Mouse (Mus musculus): ENCODE measurements at regions not wholly inside any gene's neighbourhood (a gene's known extent, or its start where the extent isn't known, plus 50 kb on each side); places are given as distances from the start of the nearest gene placed in this dataset.

GRCm38 (mm10) chr17:45341573-45341972 is 92.0 kb downstream of the Cdc5l start:
- DNase-seq (ENCODE audit: low spot score): no peak

DNA sequence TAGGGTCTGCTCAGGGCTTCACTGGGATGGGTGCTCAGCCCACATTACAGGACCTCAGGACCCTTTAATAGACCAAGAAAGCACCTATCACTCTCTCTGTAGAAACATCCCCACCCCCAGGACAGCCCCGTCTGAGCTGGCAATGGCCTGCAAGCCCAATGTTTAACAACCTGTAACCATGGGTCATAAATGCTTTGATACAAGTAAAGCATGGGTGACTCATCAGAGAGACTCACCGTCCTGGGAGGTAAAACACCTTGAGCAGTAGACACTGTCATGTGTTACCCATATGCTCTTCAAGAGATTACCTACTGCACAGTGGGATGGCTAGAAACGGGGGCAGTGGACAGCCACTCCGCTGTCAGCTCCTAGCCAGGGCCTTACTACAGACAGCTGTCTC is 92.7 kb downstream of the Cdc5l start:
- no peak for DNase-seq (ENCODE audit: low spot score)

DNA sequence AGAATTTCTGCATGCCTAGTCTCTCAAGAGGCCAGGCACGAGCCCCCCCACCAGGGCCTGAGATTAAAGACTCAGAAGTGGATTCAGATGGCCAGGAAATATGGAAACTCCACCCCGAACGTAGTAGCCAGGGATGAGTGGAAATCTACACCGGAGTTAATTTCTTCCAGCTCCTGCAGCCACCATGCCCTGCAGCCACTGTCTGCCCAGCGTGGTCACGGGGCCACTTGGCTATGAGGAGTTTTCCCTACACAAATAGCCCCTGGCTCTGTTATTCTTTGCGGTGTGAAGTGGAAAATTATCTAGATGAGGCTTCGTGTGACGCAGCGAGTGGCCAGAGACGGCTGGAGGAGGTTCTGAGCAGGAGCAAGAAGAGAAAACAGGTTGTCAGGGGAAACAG is 94.3 kb downstream of the Cdc5l start:
- DNase-seq (ENCODE audit: low spot score): peak; percentile 42

GRCm38 (mm10) chr17:45338086-45338485 is 95.5 kb downstream of the Cdc5l start:
- DNase-seq (ENCODE audit: low spot score): no peak

DNA sequence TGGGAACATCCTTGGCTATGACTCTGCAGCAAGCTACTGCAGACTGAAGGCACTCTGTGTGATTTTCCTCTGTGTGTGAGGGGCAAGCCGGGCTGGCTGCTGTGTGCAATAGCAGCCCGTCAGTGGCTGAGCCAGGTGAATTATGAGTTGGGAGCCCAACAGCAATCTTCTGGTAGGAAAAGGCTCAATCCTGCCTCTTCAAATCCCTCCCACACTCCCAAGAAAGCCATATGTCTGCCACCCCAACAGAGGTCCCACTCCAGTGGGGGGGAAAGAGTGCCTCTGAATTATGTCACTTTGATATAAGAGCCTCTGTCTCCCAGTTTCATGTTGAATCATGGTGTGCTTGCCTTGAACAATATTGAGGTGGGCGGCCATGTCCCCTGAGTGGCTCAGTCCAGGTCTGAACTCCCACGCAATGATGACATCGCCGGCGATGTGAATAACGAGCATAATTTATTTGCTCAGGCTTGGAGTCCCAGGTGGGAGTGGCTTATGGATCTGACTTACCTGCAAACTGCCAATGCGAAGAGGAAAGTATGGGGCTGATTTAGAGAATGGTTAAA is 97.9 kb downstream of the Cdc5l start:
- DNase-seq (ENCODE audit: low spot score): no peak

DNA sequence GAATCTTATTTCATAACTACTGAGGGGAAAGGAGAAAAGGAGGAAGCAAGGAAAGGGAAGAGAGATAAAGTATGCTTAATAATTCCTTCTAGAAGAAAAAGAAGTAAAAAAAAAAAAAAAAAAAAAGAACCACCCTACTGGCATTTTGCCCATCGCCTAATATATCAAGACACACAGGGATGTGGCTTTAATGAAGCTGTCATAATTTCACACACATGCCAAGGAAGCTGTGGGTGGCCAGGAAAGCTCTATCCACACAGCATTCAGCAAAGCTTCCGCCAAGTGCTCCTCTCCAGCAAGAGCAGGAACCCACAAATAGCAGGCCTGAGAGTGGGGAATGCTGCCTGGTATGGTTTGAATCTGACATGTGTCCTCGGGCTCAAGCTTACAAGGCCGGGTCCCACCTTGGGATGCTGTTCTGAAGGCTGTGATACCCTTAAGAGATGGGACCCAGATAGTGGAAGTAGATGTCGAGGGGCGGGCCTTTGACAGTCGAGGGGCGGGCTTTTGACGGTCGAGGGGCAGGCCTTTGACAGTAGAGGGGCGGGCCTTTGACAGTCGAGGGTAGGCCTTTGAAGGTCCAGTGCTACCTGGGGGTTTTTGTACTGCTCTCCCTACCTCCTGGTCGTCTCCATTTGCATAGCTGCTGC is 98.7 kb downstream of the Cdc5l start:
- no peak for DNase-seq (ENCODE audit: low spot score)

DNA sequence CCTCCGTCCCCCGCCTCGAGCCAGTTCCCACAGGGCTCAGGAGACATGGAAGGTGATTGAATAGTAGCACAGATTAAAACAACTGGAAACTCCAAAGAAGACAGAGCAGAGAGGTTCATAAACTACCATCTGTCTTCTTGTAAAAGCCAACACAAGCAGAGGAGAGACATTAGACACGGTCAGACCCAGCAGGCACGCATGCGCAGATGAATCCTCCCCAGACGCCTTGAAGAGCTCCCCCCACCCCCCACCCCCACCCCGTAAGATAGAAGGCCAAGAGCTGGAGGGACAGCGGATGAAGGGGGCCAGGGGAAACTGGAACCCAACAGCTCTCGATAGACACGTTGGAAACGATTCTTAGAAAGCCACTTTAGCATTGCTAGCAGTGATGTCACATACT is 101.2 kb downstream of the Cdc5l start:
- no peak for DNase-seq (ENCODE audit: low spot score)

- peak; percentile 44 for DNase-seq (ENCODE audit: low spot score)
These were observed 104.3 kb downstream of the Cdc5l start for GRCm38 (mm10) chr17:45329241-45329640.

DNA sequence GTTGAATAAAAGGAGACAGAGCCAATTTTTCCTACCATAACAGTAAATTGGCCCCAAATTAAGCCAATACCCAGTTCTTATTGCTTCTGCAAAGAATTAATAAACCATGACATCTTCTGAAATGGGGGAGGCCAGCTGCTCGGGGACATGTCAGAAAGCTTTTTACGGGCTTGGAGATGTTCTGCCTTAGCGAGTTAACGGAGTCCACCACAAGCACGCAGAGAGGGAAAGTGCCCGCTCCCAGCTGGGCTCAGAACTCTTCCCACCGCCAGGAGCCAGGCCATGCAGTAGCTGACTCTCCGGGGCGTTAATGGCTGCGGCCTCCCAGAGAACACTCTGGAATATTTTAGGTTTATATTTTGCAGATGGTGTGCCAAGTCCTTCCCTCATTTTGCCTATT is 106.8 kb downstream of the Cdc5l start:
- DNase-seq (ENCODE audit: low spot score): no peak

GRCm38 (mm10) chr17:45326173-45326572 is 107.4 kb downstream of the Cdc5l start:
- DNase-seq (ENCODE audit: low spot score): peak; percentile 42

- DNase-seq (ENCODE audit: low spot score): no peak
These were observed 110.7 kb downstream of the Cdc5l start for GRCm38 (mm10) chr17:45322842-45323241.

DNA sequence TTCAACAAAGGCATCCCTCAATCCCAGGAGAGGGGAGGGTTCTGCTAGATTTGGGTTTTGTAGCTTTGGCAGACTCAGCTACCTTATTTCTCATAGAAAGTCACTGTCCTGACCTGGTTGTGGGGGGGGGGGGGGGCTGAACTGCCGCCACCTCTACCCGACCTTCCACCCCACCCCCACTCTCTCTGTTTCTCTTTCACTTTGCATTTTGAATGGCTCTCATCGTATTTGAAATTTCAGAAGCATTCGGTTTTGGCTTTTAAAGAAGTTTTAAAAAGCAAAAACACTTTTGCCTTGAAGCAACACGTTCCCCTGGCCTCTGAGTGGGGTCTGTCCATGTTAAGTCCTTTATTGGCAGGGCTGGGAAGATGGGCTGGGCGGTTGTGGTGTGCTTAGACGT is 113.5 kb downstream of the Cdc5l start:
- no peak for DNase-seq (ENCODE audit: low spot score)

DNA sequence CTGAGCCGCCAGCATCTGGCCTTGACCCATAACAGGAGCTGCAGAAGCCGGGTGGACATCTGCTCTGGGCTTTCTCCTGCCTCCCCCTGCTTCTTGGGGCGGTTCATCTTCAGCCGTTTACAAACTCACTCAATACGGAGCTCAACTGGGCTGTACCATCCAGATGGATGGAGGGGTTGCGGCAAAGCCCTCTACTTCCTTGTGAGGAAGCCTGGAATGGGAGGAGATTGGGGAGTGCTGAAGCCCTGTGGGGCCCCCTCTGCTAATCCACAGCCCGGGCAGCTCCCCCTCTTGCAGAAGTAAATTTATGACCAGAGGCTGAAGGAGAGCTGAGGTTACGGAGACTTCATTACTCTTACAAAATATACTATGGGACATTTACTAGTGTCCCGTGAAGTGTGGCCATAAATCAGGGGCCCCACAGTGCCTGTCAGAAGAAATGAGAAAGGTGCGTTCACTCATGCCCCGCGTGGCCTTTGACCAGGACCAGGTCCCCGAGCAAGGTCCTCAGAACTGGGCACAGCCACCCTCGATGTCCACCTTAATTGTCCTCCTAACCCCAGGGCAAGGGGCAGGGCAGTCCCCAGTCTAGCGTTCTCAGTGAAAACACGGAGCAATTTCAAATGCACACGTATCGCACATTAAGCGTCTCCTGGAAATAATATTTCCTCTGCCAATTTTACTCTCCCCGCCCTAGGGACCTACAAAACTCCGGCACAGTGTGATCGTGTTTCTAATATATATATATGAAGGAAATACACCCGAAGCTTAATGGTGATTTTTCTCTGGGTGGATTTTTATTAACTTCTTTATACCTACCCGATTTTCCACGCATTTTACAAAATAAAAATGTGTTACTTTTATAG is 115.1 kb downstream of the Cdc5l start:
- peak; percentile 67 for DNase-seq (ENCODE audit: low spot score)

DNA sequence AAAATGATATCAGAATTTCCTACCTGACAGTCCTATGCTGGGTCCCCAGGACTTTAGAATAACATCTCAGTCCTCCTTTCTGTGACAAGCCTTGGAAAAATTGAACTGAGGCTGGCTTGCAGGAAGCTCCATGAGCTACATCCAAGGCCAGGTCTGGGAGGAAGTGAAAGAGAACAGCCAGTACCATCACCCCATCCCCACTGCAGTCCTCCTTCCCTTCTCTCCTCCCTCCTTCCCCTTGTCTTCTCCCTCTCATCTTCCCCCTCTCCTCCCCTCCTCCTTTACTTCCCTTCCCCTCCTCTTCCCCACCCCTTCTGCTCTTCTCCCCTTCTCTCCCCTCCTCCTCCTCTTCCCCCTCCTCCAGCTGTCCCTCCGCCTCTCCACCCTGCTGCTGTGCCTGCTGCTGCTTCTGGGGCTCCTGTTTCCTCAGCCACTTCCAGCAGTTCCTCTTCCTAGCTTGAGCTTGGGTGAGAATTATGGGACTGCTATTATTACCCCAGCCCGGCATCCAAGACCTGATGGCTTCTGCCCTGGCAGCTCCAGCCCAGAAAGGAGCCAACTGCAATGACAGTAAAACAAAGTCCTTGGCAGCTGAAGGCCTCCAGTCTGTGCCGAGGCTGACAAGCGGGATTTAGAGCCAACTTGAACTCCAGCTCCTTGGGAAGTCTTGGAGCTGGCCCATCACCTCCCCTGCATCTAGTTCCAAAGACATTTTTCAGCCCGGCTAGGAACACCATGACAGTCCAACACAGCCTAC is 120.8 kb downstream of the Cdc5l start:
- no peak for DNase-seq (ENCODE audit: low spot score)

DNA sequence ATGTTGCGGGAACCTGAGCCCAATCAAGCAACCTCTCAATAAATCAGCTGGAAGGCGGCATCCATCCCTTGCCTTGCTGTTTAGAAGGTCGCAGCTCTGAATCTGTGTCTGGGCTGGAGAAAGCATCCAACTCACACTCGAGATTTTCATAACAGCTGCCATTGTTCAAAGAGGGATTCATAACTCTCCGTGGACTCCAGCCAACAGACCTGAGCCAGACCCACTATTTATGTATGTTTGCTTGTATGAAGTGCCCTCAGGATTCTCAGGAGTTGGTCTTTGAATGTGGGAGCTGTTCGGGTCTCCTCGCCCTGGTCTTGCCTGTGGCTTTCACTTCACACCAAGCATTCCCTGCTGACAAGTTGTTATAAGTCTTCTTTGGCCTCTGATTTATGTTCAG is 127.0 kb downstream of the Cdc5l start:
- DNase-seq (ENCODE audit: low spot score): no peak

DNA sequence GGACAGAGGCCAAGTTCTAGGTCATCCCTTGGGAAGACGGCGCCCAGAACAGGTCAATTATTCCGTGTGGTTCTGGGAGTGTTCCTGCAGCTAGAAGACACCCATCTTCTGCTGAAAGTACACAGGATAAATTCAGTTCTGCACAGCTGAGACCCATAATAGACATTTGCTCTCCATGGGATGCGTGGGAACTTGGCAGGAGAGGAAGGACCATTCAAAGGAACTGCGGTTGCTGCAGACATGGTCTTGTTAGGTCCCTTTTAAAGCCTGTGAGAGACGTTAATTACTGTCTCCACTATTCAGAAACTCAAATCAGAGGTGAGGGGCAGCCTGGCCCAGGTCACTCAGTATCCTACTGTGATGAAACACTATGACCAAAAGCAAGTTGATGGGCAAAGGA is 130.4 kb downstream of the Cdc5l start:
- no peak for DNase-seq (ENCODE audit: low spot score)

DNA sequence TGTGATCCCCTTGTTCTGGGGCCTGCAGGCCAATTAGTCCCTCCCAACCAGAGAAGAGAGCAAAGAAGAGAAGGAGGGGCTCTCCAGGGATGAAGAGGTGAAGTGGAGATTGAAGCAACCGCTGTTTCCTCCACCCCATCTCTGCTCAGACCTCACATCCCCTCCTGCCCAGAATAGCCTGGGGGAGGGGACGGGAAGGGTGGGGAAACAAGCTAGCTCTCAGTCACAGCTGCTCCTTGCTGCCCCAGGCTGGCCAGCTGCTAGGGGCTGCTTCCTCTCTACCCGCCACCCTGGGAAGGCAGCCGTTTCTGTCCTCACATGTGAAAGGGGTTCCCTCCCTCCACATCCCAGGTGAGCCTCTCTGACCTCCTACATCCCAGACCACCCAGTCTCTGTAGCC is 135.2 kb downstream of the Cdc5l start:
- DNase-seq (ENCODE audit: low spot score): peak; percentile 38

DNA sequence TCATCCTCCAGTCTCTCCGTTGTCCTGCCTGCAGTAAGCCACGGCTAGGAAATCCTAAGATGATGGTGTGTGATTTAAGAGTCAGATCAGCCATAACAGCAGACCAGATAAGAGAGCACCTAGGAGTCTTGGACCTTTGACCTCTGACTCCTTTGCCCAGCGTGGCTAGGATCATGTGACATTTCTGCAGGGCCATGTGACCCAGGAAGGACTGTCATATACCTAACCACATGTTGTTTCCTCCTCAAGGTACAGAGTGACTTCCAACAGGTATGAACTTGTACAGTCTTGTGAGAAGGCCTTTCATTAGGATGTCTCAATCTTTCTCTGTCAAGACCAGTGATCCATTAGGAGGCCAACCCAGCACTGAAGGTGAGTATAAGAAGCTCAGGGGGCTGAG is 135.7 kb downstream of the Cdc5l start:
- no peak for DNase-seq (ENCODE audit: low spot score)

- DNase-seq (ENCODE audit: low spot score): no peak
These were observed 137.2 kb downstream of the Cdc5l start for GRCm38 (mm10) chr17:45296363-45296762.

GRCm38 (mm10) chr17:45294886-45295285 is 138.7 kb downstream of the Cdc5l start:
- DNase-seq (ENCODE audit: low spot score): no peak

DNA sequence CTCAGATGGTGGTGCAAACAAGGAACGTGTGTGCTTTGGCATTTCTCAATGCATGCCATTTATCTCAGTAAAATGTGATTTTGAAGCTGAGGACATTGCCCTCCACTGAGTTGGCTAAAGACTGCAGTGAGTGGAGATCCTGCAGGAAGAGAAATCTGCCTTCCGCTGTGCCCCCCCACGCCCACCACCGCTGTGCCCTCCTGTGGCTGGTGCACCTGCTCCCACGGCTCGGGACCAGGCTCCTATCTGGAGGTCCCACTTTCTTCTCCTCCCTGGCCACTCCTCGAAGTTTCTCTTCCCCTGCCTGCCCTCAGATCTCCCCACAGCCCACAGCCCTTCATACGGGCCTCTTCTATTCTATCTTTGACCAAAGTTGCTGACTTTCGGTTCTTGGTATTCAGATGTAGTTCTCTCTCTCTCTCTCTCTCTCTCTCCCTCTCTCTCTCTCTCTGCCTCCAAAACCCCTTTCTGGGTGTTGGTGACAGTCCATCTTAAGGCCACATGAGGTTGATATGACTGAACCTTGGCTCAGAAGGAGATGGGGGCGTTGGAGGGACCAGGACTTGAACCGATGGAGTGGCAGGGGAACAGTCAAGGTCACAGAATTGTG is 139.2 kb downstream of the Cdc5l start:
- no peak for DNase-seq (ENCODE audit: low spot score)

- peak; percentile 28 for DNase-seq (ENCODE audit: low spot score)
These were observed 140.7 kb downstream of the Cdc5l start for GRCm38 (mm10) chr17:45292883-45293282.

Data from embryo, embryonic 10.5 days (tissue).